ENCODE assay signal across 8 mouse cellular contexts in genomic region chr6:97806781-97807743, GRCm38 (mm10). TPM values are rescaled to one million over a fixed set of nuclear protein-coding genes. Genes with fewer than 3 reads are reported as not detected.
A peak's percentile ranks its signal among the peaks of the same experiment; 100 is the strongest.
DNase-seq lines count a peak whose midpoint lies in the region; ATAC-seq lines count a peak whose summit lies in the region.

Gene Mitf, plus strand, starts transcription at chr6:97807052.

- H3K4me1 ChIP-seq in hindbrain, embryonic 15.5 days (replicated peaks): peaks cover 6% of the 10 kb centered on the region

- WGBS in hindbrain, embryonic 15.5 days: under 1% methylated on average over 51 of the region's 51 CpGs

- DNase-seq in T-cell, adult 2 months (ENCODE audit: low spot score): peak; percentile 91
- DNase-seq in cerebellum, postnatal 36 days: peak; percentile 90 to 91
- peak; percentile 93 to 96 for DNase-seq in frontal cortex, postnatal 36 days (ENCODE audit: low spot score in 2 of 2)
- DNase-seq in left cerebral cortex, adult 11 months (ENCODE audit: low spot score): peak; percentile 92
- peak; percentile 92 to 93 for DNase-seq in lung, postnatal 4 days
- peak; percentile 86 for DNase-seq in retina, postnatal 7 days (ENCODE audit: low read depth, low spot score)
- peak; percentile 81 for DNase-seq in urinary bladder, adult 2 months (ENCODE audit: low spot score)

- H3K9me3 ChIP-seq in hindbrain, embryonic 15.5 days: no peaks in the 10 kb centered on the region

- no peak within 1 kb of the TSS for H3K27ac ChIP-seq in hindbrain, embryonic 15.5 days (replicated peaks)

- ATAC-seq in hindbrain, embryonic 15.5 days (ENCODE audit: low FRiP score, low read depth): peak; percentile 100

- peaks cover 5% of the 10 kb centered on the region; the same call in 1 of the 2 replicates for H3K27me3 ChIP-seq in hindbrain, embryonic 15.5 days

- H3K4me2 ChIP-seq in hindbrain, embryonic 15.5 days: peak within 1 kb of the TSS; percentile 100

- H3K4me3 ChIP-seq in hindbrain, embryonic 15.5 days: peak within 1 kb of the TSS; percentile 82

- peak within 1 kb of the TSS; percentile 57 for H3K9ac ChIP-seq in hindbrain, embryonic 15.5 days

- H3K36me3 ChIP-seq in hindbrain, embryonic 15.5 days: no peaks in the 10 kb centered on the region

RNA-seq across cellular contexts. Expression of gene Mitf, which starts in this region (rescaled TPM):
- polyA plus RNA-seq in hindbrain, embryonic 15.5 days (2015; fragmentation: Nextera tagmentation; extraction: Ambion mirVana): 2.1 and 2.4 TPM in 2 replicates
- 5.6 and 6.2 TPM in 2 replicates for polyA plus RNA-seq in urinary bladder, adult 2 months (2012; rRNA removed)
